Mouse (Mus musculus) lung, adult 18-20 months (tissue): ENCODE results near the gene Cxcl5.

Experiments used
- DNase-seq, 2 experiments: peaks; one replicate each; pipeline ENCODE4 v3.0.0; 2022; ENCODE audit warnings: mixed read lengths in 2 of 2

Gene Cxcl5

GRCm38 (mm10) chr5:90759077-90760065, at the start of gene Cxcl5:
Gene Cxcl5 (plus strand): TSS chr5:90759360.
- no peak for DNase-seq

DNA sequence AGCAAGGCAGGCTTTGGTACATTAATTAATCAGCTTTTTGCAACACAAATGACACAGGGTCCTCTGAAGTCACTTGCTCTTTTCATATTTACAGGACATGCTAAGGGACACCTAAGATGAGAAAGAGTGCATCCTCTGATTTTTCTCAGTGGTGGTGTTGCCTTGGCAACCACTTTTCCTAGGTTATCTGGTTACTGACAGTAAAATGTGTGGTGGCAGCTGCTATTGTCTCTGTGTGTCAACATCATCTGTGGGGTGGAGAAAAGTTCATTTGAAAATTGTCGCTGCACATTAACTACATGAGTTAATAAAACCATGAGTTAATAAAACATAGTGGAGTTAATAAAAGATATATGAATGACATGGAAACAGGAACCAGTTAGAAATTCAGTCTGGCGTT, 47.8 kb upstream of the Cxcl5 start:
- DNase-seq: no peak

DNA sequence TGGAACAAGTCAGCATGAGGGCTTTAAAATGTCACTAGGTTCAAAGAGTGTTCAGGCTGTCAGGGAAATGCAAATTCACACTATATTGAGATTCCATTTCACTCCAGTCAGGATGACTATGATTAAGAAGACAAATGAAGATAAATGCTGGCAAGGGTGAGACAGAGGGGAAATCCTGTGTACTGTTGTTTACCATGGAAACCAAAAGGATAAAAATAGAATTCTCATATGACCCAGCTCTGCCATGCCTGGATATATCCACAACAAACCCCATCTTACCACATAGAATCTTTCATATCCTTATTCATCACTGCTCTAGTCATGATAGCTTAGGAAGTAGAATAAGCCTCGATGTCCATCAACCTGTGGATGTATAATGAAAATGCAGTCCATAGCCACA, 41.2 kb upstream of the Cxcl5 start:
- no peak for DNase-seq

- no peak for DNase-seq
Observed at GRCm38 (mm10) chr5:90722656-90723055, 36.5 kb upstream of the Cxcl5 start.

DNA sequence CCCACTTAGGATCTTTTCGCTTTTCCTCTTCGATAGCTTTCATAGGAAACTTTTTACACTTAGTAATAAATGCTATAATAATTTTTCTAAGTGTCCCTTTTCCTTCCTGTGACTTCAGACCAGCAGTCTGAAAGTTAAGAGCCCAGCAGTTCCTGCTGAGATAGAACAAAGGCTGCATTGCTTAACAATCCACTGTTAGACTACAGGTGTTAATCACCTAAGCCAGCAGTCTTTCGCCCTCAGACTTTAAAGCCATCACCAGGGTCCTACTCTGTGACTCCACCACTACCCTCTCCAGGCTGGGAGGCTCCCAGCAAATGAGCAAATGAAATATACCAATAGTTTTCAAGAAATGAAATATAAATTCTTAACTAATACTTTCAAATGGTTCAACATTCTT, 30.9 kb upstream of the Cxcl5 start:
- DNase-seq: no peak

GRCm38 (mm10) chr5:90731480-90731879, 27.7 kb upstream of the Cxcl5 start:
- DNase-seq: peak; percentile 55 to 70

- DNase-seq: peak; percentile 29 to 39
Observed at GRCm38 (mm10) chr5:90742029-90742428, 17.1 kb upstream of the Cxcl5 start.

DNA sequence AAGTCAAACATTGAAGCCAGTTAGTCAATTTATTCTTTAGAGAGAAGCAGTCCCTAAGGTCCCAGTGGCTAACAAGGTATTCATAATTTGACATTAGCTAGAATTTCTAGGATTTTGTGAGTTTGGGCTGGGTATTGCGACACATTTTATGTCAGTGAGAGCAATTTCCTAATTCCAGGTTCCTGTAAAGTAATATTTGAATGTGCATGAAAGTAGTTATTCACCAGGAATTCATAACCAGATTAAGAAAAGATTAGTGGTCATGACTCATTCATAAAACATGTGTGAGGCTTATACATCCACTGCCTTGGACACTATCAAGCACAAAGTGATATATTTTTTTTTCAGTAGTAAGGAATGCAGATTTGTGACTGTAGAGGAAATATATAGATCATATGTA, 5.2 kb upstream of the Cxcl5 start:
- no peak for DNase-seq

DNA sequence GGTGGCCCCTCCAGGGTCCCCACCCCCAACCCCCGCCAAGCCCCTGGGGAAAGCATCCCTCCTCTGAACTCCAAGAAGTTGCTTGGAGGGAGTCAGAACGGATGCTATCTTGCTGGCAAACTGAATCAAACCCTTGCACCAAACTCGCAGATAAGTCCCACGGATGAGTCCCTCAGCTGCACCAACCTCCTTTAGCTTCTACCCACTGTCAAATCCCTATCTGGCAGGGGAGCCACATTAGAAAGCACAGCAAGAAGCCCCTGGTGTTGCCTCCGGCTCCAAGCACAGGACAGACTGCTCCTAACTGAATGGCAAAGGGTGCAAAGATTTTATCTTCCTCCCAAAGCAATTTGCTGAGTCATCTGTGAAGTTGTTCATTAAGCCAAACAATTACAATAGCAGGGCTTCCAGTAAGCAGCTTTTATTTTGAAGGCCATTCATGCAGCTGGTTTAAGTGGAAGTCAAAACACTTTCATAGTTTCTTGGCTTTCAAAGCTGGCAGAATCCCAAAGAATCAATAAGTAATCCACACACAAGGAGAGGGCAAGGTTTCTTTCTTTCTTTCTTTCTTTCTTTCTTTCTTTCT, 1.0 kb upstream of the Cxcl5 start:
- DNase-seq: peak in 1 of 2 experiments; percentile 27

- no peak for DNase-seq
Observed at GRCm38 (mm10) chr5:90760303-90760702, 1.1 kb downstream of the Cxcl5 start.

DNA sequence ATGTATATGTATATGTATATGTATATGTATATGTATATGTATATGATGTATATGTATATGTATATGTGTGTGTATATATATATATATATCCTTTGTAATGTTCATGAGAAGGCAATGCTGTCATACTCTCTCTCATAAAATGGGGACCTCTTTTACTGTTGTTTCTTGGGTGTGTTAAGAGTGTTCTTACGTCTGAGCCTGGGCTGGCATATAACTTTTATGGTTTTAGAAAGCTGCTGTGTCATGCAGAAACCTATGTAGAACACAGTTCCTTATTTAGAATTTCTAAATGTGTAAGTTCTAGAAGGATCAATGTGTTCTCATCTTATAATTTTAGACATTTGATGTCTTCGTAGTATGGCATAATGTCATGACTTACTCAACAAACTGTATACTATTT, 1.7 kb downstream of the Cxcl5 start:
- DNase-seq: no peak

GRCm38 (mm10) chr5:90761834-90762233, 2.7 kb downstream of the Cxcl5 start:
- DNase-seq: no peak

- DNase-seq: no peak
Observed at GRCm38 (mm10) chr5:90763912-90764665, 4.9 kb downstream of the Cxcl5 start.

DNA sequence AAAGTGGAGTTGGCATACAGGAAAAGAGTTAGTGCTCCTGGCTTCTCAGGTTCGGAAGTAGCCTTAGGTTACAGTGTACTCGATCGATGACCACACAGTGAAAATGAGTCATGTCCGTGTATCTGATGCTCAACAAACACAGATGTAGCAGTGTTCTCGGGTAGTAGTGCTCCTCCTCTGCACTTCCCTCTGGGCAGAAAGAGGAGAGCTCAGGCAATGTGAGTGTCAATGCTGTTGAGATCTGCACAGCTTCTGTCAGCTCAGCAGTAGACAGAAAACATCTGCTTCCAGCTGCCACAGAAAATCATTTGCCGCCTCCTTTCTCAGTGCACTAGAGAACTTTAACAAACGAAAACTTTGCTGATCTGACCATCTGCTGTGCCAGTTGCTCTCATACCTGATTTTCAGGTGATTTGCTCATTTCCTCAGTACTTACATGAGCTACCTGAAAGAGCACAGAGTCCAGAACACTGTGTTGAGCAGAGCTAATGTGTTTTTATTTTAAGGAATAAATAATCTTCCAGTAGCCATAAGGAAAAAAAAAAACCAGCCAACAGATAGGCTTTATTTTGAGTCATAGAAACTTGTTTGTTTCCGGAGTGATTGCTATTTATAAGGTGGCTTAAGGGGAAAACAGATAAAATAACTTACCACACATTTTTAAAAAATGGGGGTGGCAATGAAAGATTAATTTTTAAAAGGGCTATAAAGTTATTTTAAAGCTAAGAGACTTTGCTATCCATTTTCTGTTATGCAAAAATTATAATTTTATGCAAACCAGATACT, 6.9 kb downstream of the Cxcl5 start:
- DNase-seq: no peak

- DNase-seq: no peak
Observed at GRCm38 (mm10) chr5:90768218-90768617, 9.1 kb downstream of the Cxcl5 start, which contains the start of gene Ppbp. Gene Ppbp (plus strand): TSS chr5:90768518.

- DNase-seq: no peak
Observed at GRCm38 (mm10) chr5:90771369-90771768, 12.2 kb downstream of the Cxcl5 start.

GRCm38 (mm10) chr5:90771880-90772653, 12.9 kb downstream of the Cxcl5 start, which contains the start of gene Pf4:
Gene Pf4 (plus strand): TSS chr5:90772435.
- no peak for DNase-seq

DNA sequence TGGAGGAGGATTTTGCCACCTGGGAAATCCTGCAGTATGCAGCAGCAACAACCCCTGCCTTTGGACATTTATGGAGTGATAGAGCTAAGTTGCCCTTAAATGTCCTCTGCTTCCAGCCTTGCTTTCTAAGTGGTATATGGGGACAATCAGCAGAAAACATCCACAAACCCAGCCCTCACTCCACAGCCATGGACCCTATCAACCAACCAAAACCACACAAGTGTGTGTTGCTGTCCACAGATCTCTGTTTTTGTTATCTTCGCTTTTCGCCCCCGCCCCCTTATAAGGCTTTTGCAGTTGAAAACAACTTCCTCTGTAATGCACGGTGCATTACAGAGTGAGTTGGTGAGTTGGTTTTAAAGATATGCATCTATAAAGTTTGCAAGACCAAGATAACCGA, 16.4 kb downstream of the Cxcl5 start:
- DNase-seq: no peak

GRCm38 (mm10) chr5:90777621-90778020, 18.5 kb downstream of the Cxcl5 start:
- no peak for DNase-seq

DNA sequence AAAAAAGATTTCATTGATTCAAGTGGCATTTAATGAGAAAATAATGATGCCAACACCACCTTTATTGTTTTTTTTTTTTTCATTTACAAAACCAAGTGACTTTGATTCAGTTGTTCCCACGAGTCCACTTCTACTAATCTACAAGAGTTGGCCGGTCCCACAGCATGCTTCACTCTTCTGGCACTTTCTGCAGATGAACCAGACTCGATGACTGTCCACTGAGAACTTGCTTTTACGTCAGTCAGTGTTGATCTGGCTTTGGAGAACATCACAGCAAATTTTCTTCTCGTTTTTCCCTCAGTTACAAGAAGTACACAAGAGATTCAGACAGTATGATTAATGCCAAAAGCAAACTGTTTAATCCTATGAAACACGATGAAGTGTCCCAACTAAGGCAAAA, 19.7 kb downstream of the Cxcl5 start:
- no peak for DNase-seq

DNA sequence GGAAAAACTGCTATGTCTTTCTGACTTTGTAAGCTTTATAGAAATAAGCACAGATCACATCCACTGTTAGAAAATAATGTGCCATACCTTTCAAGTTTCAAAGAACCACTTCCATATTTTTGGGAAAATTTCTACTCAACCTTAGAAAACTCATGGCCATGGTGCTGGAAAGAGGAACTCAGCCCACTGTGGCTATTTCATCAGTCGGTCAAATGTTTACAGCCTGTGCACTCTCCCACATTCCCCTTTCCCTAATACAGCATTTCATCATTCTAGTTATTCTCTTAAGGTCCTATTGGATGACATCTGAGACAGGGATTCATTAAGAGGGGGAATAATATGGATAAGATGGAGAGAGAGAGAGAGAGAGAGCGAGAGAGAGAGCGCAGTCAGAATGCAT, 24.5 kb downstream of the Cxcl5 start:
- no peak for DNase-seq
